Mouse (Mus musculus): Measurements from ENCODE around the gene Kcna10. TPM values are rescaled to one million over a fixed set of nuclear protein-coding genes. Genes with fewer than 3 reads are reported as not detected.

The Kcna10 gene
- polyA plus RNA-seq, 1 experiment from 2014 or later = not detected

DNA sequence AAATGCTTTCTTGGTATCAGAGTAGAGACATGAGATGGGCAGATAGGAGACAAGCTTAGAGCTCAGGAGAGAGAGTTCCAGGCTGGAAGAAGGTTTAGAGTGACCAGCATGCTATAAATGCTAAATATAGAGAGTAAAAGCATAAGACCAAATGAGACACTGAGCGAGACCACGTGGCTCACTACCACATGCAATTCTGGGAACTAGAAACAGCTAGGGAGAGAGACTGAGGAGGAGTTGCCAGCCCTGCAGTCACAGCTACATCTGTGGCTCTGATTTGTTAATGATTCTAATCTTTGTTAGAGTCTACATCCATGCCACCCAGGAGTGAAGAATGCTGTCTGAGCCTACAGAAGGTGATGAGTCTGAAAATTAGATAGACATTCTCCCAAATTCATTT is 13.3 kb upstream of the Kcna10 start:
- no peaks in the 10 kb centered on the region for H3K4me1 ChIP-seq (replicated peaks)
- no peak overlapping the region for H3K27ac ChIP-seq (ENCODE audit: poor library complexity, severe bottlenecking)
- H3K9ac ChIP-seq = no peak overlapping the region
- no peaks in the 10 kb centered on the region for H3K9me3 ChIP-seq (replicated peaks)
- ATAC-seq (ENCODE audit: insufficient number of reproducible peaks, low FRiP score) = no peak
- no peaks in the 10 kb centered on the region for H3K36me3 ChIP-seq
- 0 out of 2 replicates have a peak, but pooled peaks cover 2% of the 10 kb centered on the region for H3K27me3 ChIP-seq (replicated peaks)
- no peak overlapping the region for H3K4me2 ChIP-seq
- H3K4me3 ChIP-seq = no peak overlapping the region
- WGBS = 70% methylated on average over 2 of the region's 2 CpGs

DNA sequence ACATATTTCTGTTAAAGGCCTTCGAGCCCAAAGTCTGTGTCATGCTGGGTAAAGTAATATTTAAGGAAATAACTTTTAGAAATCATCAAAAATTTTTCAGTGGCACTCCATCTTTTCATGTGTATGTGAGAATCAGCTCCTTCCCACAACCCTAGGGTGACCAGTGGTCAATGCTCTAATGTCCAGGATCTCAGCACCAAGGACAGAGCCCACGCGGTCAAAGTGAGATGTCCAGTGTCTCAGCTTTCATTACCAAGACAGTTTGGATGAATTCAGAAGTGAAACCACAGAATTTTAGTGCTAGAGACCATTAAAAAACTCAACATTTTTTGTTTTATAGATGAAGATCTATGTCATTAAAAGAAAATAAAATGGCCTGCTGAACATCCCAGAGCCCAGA is 10.9 kb upstream of the Kcna10 start:
- Histone ChIP-seq H3K9me3 (replicated peaks) (no peaks in the 10 kb centered on the region), H3K4me1 (replicated peaks) (no peaks in the 10 kb centered on the region), H3K4me2 (no peak overlapping the region), H3K27ac (ENCODE audit: poor library complexity, severe bottlenecking) (no peak overlapping the region), H3K36me3 (no peaks in the 10 kb centered on the region), H3K9ac (no peak overlapping the region), H3K4me3 (no peak overlapping the region), H3K27me3 (replicated peaks) (no peaks in the 10 kb centered on the region)
- no peak for ATAC-seq (ENCODE audit: insufficient number of reproducible peaks, low FRiP score)
- 66% methylated on average over 3 of the region's 3 CpGs for WGBS

DNA sequence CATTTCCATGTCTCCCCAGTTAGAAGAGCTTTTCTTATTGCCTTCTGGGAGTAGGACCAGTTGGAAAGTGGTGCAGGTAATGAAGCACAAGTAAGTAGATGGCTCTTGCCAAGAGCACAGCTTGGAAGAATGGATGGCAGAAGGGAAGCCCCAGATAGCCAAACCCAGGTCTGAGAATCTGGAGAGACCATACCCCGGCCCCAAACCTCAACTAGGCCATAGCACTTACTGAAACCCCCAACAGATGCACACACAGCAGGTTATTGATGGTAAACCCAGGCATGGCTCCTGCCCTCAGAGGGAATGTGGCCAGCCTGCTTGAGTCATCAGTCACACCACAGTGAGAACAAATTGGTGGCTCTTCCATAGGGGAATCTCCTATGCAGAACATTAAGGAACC is 10.3 kb upstream of the Kcna10 start:
- Histone ChIP-seq H3K4me2 (no peak overlapping the region), H3K4me3 (no peak overlapping the region), H3K27ac (ENCODE audit: poor library complexity, severe bottlenecking) (no peak overlapping the region), H3K27me3 (replicated peaks) (no peaks in the 10 kb centered on the region), H3K9me3 (replicated peaks) (no peaks in the 10 kb centered on the region), H3K9ac (no peak overlapping the region), H3K36me3 (no peaks in the 10 kb centered on the region), H3K4me1 (replicated peaks) (no peaks in the 10 kb centered on the region)
- ATAC-seq (ENCODE audit: insufficient number of reproducible peaks, low FRiP score) = no peak
- 58% methylated on average over 1 of the region's 1 CpGs for WGBS

DNA sequence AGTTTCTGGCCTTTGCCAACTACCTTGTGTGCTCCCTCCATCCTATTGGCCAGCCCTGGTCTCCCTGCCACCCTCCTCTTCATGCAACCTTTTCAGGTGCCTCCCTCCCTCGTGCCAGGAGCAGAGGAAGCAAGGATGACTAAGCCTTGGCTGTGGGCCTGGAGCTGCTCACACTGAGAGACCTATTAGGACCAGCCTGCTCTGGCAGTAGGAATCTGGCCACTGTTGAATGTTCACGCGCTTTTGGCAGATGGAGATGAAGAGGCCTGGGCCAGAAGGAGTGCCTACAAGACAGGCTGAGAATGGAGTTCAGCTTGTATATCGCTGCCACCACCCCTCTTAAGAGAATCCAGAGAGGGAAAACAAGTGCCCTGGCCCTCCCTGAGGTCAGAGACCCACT is 7.4 kb upstream of the Kcna10 start:
- Histone ChIP-seq H3K4me3 (no peak overlapping the region), H3K36me3 (no peaks in the 10 kb centered on the region), H3K27me3 (replicated peaks) (no peaks in the 10 kb centered on the region), H3K4me1 (replicated peaks) (no peaks in the 10 kb centered on the region), H3K4me2 (no peak overlapping the region), H3K9me3 (replicated peaks) (no peaks in the 10 kb centered on the region), H3K27ac (ENCODE audit: poor library complexity, severe bottlenecking) (no peak overlapping the region), H3K9ac (no peak overlapping the region)
- ATAC-seq (ENCODE audit: insufficient number of reproducible peaks, low FRiP score) = no peak
- WGBS = 73% methylated on average over 4 of the region's 4 CpGs

DNA sequence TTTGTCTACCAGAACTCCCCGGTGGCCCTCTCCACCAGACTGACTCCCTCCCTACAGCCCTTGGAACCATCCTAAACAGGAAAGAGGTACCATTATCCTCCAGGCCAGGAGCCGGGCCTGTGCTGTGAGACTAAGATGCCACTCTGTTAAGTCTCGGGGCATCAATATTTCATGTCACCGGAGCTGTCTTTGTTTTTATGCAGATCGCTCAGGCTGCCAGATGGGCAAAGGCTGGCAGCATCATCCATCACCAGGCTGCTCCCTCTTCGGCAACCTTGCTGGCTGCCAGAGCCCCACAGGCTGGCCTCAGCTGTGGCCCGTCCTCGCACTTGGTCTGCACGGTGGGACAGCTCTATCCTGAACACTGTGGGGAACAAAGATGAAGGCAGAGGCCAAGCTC is 6.4 kb upstream of the Kcna10 start:
- Histone ChIP-seq H3K9me3 (replicated peaks) (no peaks in the 10 kb centered on the region), H3K27me3 (replicated peaks) (no peaks in the 10 kb centered on the region), H3K4me2 (no peak overlapping the region), H3K9ac (no peak overlapping the region), H3K36me3 (no peaks in the 10 kb centered on the region), H3K4me1 (replicated peaks) (no peaks in the 10 kb centered on the region), H3K4me3 (no peak overlapping the region), H3K27ac (ENCODE audit: poor library complexity, severe bottlenecking) (no peak overlapping the region)
- WGBS = 76% methylated on average over 9 of the region's 9 CpGs
- no peak for ATAC-seq (ENCODE audit: insufficient number of reproducible peaks, low FRiP score)

DNA sequence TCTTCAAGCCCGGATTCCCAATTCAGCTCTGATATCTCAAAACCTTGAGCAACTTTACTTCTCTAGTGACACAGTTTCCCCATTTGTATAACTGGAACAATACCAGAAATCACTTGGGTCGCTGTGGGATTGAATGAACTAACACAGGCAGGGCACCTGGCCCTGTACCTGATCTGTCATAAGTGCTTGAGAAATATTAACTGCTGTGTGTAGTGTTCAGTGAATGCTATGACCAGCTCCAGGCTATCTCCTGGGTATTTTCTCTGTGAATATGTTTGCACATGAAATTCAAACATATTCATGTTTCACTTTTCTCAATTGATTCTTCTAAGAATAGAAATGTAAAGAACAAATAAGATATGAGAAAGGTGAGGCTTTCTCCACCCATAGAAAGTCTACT is 2.0 kb upstream of the Kcna10 start:
- ATAC-seq (ENCODE audit: insufficient number of reproducible peaks, low FRiP score) = no peak
- Histone ChIP-seq H3K9ac (no peak overlapping the region), H3K9me3 (replicated peaks) (no peaks in the 10 kb centered on the region), H3K27ac (ENCODE audit: poor library complexity, severe bottlenecking) (no peak overlapping the region), H3K36me3 (no peaks in the 10 kb centered on the region), H3K4me2 (no peak overlapping the region), H3K27me3 (replicated peaks) (no peaks in the 10 kb centered on the region), H3K4me3 (no peak overlapping the region), H3K4me1 (replicated peaks) (no peaks in the 10 kb centered on the region)
- 61% methylated on average over 2 of the region's 2 CpGs for WGBS

DNA sequence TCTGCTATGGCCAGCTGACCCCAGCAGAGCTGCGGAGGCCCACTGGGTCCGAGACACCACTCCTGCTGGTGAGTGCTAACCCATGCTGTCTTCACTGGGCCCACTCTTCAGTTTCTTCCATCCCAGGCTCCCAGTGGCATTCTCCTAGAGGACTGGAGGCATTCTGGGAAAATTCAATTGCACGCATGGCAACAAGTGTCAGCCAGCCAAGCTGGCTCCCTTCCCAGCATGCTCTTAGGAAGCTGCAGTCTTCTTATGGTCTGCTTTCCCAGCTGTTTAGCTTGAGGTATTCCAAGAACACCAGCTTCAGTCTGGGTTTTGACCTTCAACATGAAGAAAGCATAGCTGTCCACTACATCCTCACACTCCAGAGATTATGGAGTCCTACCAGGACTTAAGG is 322 bp downstream of the Kcna10 start:
- Histone ChIP-seq H3K4me2 (no peak overlapping the region), H3K4me3 (no peak overlapping the region), H3K36me3 (no peaks in the 10 kb centered on the region), H3K4me1 (replicated peaks) (no peaks in the 10 kb centered on the region), H3K27me3 (replicated peaks) (no peaks in the 10 kb centered on the region), H3K9ac (no peak overlapping the region), H3K27ac (ENCODE audit: poor library complexity, severe bottlenecking) (no peak overlapping the region), H3K9me3 (replicated peaks) (no peaks in the 10 kb centered on the region)
- 83% methylated on average over 3 of the region's 3 CpGs for whole genome bisulfite sequencing
- ATAC-seq (ENCODE audit: insufficient number of reproducible peaks, low FRiP score) = no peak

DNA sequence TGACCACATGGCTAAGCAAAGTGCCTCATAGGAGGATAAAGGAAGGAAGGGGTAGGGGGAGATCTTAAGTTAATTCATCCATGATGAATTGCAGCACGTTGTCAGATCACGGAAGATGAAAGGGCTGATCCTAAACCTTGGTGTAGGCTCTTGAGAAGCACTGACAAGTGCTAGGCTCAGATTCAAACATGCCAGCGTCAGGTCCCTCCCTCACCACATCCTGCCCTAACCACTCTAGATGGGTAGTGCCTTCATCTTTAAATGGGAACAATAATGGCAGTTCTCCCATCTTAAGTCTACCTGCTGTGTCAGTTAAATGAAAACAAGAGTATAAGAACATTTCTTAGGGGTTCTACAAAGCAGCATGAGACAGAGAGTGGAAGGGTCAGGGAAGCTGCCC is 2.7 kb downstream of the Kcna10 start:
- Histone ChIP-seq H3K4me2 (no peak overlapping the region), H3K27ac (ENCODE audit: poor library complexity, severe bottlenecking) (no peak overlapping the region), H3K9me3 (replicated peaks) (no peaks in the 10 kb centered on the region), H3K9ac (no peak overlapping the region), H3K27me3 (replicated peaks) (peaks cover 8% of the 10 kb centered on the region; the same call in 1 of the 2 replicates), H3K4me3 (no peak overlapping the region), H3K36me3 (no peaks in the 10 kb centered on the region), H3K4me1 (replicated peaks) (no peaks in the 10 kb centered on the region)
- 79% methylated on average over 3 of the region's 3 CpGs for WGBS
- ATAC-seq (ENCODE audit: insufficient number of reproducible peaks, low FRiP score) = no peak

DNA sequence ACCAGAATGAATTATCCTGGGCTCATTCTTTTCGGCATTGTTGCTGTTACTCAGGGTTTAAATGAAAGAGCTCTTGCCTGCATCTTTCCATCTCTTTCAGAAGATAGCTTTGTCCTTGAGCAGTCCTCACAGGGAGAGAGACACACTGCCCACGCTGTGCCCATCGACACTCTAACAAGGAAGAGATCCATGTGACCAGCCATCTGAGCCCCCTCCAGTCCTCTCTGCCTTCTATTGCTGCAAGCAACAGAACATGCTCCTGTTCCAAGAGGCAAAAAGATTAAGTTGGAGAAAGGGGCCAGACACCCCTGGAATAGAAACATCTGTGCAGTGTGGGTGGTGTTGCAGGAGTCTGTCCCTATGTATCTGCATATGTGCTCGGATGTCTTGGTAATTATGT is 4.2 kb downstream of the Kcna10 start:
- Histone ChIP-seq H3K36me3 (no peaks in the 10 kb centered on the region), H3K9me3 (replicated peaks) (no peaks in the 10 kb centered on the region), H3K27me3 (replicated peaks) (peaks cover 8% of the 10 kb centered on the region; the same call in 1 of the 2 replicates), H3K9ac (no peak overlapping the region), H3K4me1 (replicated peaks) (no peaks in the 10 kb centered on the region), H3K4me2 (no peak overlapping the region), H3K27ac (ENCODE audit: poor library complexity, severe bottlenecking) (no peak overlapping the region), H3K4me3 (no peak overlapping the region)
- 75% methylated on average over 4 of the region's 4 CpGs for WGBS
- ATAC-seq (ENCODE audit: insufficient number of reproducible peaks, low FRiP score) = no peak

DNA sequence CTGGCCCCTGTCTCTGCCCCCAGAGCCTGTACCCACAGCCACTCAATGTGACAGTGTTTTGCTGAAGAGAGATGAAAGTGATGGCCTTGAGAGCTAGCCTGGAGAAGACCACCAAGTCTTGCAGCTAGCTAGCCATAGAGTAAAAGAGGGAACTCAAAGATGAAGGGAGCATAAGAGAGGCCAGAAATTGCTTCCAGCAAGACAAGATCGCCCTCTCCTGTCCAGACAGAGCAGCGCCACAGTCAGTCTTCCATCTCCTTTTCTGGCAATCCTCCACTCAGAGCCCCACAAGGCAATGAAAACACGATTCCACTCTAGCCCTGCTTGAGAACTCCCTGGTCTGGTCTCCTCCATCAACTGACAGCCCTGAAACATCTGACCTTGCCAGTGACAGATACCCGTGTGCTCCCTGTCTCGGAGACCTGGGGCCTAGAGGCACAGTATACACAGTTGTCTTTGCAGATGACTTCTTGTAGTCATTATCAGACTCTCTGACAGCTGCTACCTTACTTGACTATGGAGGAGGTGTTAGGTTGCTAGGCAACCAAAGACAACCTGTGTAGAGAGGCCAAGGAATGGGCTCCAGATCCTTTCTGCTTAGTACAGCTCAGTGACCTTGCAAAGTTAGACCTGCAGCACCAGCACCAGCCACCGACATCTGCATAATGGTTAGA is 5.5 kb downstream of the Kcna10 start:
- 31% methylated on average over 6 of the region's 6 CpGs for WGBS
- Histone ChIP-seq H3K36me3 (no peaks in the 10 kb centered on the region), H3K4me3 (no peak overlapping the region), H3K27ac (ENCODE audit: poor library complexity, severe bottlenecking) (no peak overlapping the region), H3K9me3 (replicated peaks) (no peaks in the 10 kb centered on the region), H3K27me3 (replicated peaks) (peaks cover 16% of the 10 kb centered on the region), H3K4me1 (replicated peaks) (no peaks in the 10 kb centered on the region), H3K9ac (no peak overlapping the region), H3K4me2 (no peak overlapping the region)
- no peak for ATAC-seq (ENCODE audit: insufficient number of reproducible peaks, low FRiP score)

DNA sequence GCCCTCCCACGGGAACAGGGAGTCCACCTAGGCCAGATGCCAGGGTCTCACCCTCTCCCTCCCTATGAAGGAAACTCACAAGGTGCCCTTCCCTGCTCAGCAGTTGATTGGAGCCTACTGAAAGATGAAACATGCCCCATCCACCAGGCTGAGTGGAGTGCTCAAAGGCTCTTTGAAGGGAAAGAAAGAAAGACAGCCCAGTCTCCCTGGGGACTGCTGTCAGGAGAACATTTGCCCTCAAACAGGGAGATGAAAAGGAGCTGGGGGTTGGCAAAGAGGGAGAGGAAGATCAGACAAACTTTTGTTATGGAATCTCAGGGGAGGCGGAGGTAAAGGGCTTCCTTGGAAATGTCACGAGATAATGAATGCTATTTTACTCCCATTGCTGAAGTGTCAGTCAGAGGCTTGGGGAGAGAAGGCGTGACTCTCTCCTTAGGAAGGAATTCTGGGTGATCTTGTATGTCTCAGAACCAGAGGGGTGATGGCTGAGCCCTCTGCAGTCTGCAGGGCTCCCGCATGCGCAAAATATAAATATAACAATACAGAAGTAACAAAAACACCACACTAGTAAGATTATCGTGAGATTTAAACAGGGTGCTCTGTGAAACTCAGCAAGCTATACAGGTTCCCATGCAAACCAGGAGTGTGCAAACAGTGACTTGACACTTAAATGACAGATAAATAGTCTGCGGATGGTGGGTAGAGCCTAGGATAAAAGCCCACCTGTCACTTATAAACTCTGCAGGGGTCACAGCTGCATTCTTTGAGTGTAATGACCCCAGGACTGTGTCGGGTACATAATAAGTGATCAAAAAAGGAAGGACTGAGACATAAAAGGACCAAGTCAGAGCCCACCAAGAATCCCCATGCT is 18.7 kb downstream of the Kcna10 start:
- H3K4me2 ChIP-seq = no peak overlapping the region
- H3K9ac ChIP-seq = no peak overlapping the region
- peaks cover 7% of the 10 kb centered on the region; the same call in 1 of the 2 replicates for H3K27me3 ChIP-seq (replicated peaks)
- no peak overlapping the region for H3K4me3 ChIP-seq
- 42% methylated on average over 9 of the region's 9 CpGs for WGBS
- no peak for ATAC-seq (ENCODE audit: insufficient number of reproducible peaks, low FRiP score)
- H3K9me3 ChIP-seq (replicated peaks) = no peaks in the 10 kb centered on the region
- H3K27ac ChIP-seq (ENCODE audit: poor library complexity, severe bottlenecking) = no peak overlapping the region
- H3K36me3 ChIP-seq = no peaks in the 10 kb centered on the region
- no peaks in the 10 kb centered on the region; the same call in 1 of the 2 replicates for H3K4me1 ChIP-seq (replicated peaks)

Data from heart, embryonic 12.5 days (tissue).